Mouse (Mus musculus): ENCODE data around the gene Dhcr24. TPM values are rescaled to one million over a fixed set of nuclear protein-coding genes. Genes with fewer than 3 reads are reported as not detected.

The Dhcr24 gene
- polyA plus RNA-seq, 1 experiment from 2014 or later: 5.2 TPM

DNA sequence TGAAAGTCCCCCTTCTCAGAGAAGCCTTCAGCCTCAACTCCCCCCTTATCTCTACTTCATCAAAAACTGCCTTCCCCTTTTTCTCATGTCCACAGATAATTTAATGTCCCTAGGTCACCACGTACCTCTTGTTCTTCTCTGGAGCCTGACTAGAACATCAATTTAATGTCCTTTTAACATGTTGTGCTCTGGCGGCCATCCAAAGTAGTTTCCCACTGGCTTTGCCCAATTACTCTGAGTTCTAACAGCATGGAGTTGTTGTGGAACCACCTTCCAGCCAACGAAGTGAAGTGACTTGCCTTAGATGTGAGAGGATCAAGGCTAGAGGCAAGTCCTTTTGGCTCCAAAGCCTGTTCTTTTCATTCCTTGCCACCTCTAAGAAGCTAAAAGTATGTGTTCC, 19.3 kb upstream of the Dhcr24 start:
- Histone ChIP-seq H3K4me2 (no peak overlapping the region), H3K27ac (replicated peaks) (no peak overlapping the region), H3K27me3 (no peaks in the 10 kb centered on the region), H3K4me1 (replicated peaks) (no peaks in the 10 kb centered on the region), H3K9ac (no peak overlapping the region), H3K9me3 (no peaks in the 10 kb centered on the region), H3K36me3 (no peaks in the 10 kb centered on the region), H3K4me3 (no peak overlapping the region)
- no peak for ATAC-seq (ENCODE audit: low FRiP score, low read depth)
- WGBS: 57% methylated on average over 3 of the region's 3 CpGs

- ATAC-seq (ENCODE audit: low FRiP score, low read depth): no peak
- no peak overlapping the region for H3K9ac ChIP-seq
Observed at GRCm38 (mm10) chr4:106542211-106542610, 18.6 kb upstream of the Dhcr24 start.

GRCm38 (mm10) chr4:106545817-106546373, 14.9 kb upstream of the Dhcr24 start:
- no peak for ATAC-seq (ENCODE audit: low FRiP score, low read depth)

More at GRCm38 (mm10) chr4:106542211-106542610, 18.6 kb upstream of the Dhcr24 start:
- H3K27me3 ChIP-seq: no peaks in the 10 kb centered on the region
- H3K9me3 ChIP-seq: no peaks in the 10 kb centered on the region
- no peak overlapping the region for H3K4me2 ChIP-seq
- no peak overlapping the region for H3K4me3 ChIP-seq
- H3K4me1 ChIP-seq (replicated peaks): no peaks in the 10 kb centered on the region
- H3K27ac ChIP-seq (replicated peaks): no peak overlapping the region
- WGBS: 83% methylated on average over 2 of the region's 2 CpGs
- H3K36me3 ChIP-seq: no peaks in the 10 kb centered on the region

GRCm38 (mm10) chr4:106546896-106547295, 13.9 kb upstream of the Dhcr24 start:
- Histone ChIP-seq H3K36me3 (no peaks in the 10 kb centered on the region), H3K9me3 (no peaks in the 10 kb centered on the region), H3K4me1 (replicated peaks) (no peaks in the 10 kb centered on the region), H3K27me3 (no peaks in the 10 kb centered on the region), H3K27ac (replicated peaks) (no peak overlapping the region), H3K4me3 (no peak overlapping the region), H3K4me2 (no peak overlapping the region), H3K9ac (no peak overlapping the region)
- no peak for ATAC-seq (ENCODE audit: low FRiP score, low read depth)
- WGBS: 89% methylated on average over 1 of the region's 1 CpGs

More at GRCm38 (mm10) chr4:106545817-106546373, 14.9 kb upstream of the Dhcr24 start:
- Histone ChIP-seq H3K4me3 (no peak overlapping the region), H3K4me1 (replicated peaks) (no peaks in the 10 kb centered on the region), H3K27me3 (no peaks in the 10 kb centered on the region), H3K9me3 (no peaks in the 10 kb centered on the region), H3K27ac (replicated peaks) (no peak overlapping the region), H3K9ac (no peak overlapping the region), H3K4me2 (no peak overlapping the region), H3K36me3 (no peaks in the 10 kb centered on the region)
- 66% methylated on average over 8 of the region's 8 CpGs for WGBS

GRCm38 (mm10) chr4:106548113-106548512, 12.7 kb upstream of the Dhcr24 start:
- no peak overlapping the region for H3K27ac ChIP-seq (replicated peaks)
- no peaks in the 10 kb centered on the region for H3K36me3 ChIP-seq
- H3K4me3 ChIP-seq: no peak overlapping the region
- H3K9me3 ChIP-seq: no peaks in the 10 kb centered on the region
- no peaks in the 10 kb centered on the region for H3K27me3 ChIP-seq
- H3K9ac ChIP-seq: no peak overlapping the region
- H3K4me1 ChIP-seq (replicated peaks): no peaks in the 10 kb centered on the region
- no peak overlapping the region for H3K4me2 ChIP-seq
- 88% methylated on average over 3 of the region's 3 CpGs for WGBS
- no peak for ATAC-seq (ENCODE audit: low FRiP score, low read depth)

- WGBS: 75% methylated on average over 8 of the region's 8 CpGs
Observed at GRCm38 (mm10) chr4:106550516-106551166, 10.2 kb upstream of the Dhcr24 start.

DNA sequence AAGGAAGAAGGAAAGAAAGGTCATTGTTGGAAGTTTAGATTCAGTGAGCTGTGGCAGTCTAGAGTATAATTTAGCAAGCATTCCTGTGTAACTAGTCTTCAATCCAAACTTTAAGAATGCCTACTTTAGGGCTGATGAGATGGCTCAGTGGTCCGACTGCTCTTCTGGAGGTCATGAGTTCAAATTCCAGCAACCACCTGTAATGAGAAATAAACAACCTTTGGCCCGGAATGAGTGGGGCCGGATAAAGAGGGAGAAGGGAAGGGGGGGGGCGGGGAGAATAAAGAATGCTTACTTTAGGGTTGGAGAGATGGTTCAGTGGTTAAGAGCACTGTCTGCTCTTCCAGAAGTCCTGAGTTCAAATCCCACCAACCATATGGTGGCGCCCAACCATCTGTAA, 3.6 kb upstream of the Dhcr24 start:
- no peaks in the 10 kb centered on the region for H3K9me3 ChIP-seq
- H3K27me3 ChIP-seq: no peaks in the 10 kb centered on the region

More at GRCm38 (mm10) chr4:106550516-106551166, 10.2 kb upstream of the Dhcr24 start:
- no peak for ATAC-seq (ENCODE audit: low FRiP score, low read depth)
- Histone ChIP-seq H3K9ac (no peak overlapping the region), H3K4me2 (no peak overlapping the region), H3K4me3 (no peak overlapping the region), H3K27me3 (no peaks in the 10 kb centered on the region), H3K4me1 (replicated peaks) (no peaks in the 10 kb centered on the region), H3K9me3 (no peaks in the 10 kb centered on the region), H3K36me3 (no peaks in the 10 kb centered on the region), H3K27ac (replicated peaks) (no peak overlapping the region)

DNA sequence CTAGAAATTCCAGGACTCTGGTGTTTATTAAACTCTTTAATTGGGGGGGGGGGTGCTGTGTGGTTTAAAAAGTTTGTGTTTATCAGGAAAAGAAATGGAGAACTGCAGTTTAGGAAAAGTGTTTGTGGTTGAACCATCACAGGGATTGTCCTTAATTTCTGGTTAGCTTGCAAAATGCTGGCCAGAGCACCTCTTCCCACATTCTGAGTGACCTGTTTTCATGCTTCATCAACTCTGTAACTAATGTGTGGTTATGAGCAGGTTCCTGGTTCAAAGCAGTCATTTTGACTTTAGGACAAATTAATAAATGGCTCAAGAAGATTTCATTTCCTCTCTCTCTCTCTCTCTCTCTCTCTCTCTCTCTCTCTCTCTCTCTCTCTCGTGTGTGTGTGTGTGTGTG, 2.9 kb upstream of the Dhcr24 start:
- Histone ChIP-seq H3K4me1 (replicated peaks) (peaks cover 23% of the 10 kb centered on the region), H3K27me3 (no peaks in the 10 kb centered on the region), H3K36me3 (no peaks in the 10 kb centered on the region), H3K9ac (no peak overlapping the region), H3K4me2 (no peak overlapping the region), H3K27ac (replicated peaks) (no peak overlapping the region), H3K9me3 (no peaks in the 10 kb centered on the region), H3K4me3 (no peak overlapping the region)
- WGBS: no CpG with 5 or more reads among the region's 1 CpGs
- no peak for ATAC-seq (ENCODE audit: low FRiP score, low read depth)

More for the DNA sequence above, 3.6 kb upstream of the Dhcr24 start:
- H3K27ac ChIP-seq (replicated peaks): no peak overlapping the region
- no peaks in the 10 kb centered on the region for H3K36me3 ChIP-seq
- H3K4me2 ChIP-seq: no peak overlapping the region
- no peak for ATAC-seq (ENCODE audit: low FRiP score, low read depth)
- H3K4me1 ChIP-seq (replicated peaks): peaks cover 16% of the 10 kb centered on the region
- 87% methylated on average over 5 of the region's 5 CpGs for WGBS
- H3K9ac ChIP-seq: no peak overlapping the region
- H3K4me3 ChIP-seq: no peak overlapping the region

DNA sequence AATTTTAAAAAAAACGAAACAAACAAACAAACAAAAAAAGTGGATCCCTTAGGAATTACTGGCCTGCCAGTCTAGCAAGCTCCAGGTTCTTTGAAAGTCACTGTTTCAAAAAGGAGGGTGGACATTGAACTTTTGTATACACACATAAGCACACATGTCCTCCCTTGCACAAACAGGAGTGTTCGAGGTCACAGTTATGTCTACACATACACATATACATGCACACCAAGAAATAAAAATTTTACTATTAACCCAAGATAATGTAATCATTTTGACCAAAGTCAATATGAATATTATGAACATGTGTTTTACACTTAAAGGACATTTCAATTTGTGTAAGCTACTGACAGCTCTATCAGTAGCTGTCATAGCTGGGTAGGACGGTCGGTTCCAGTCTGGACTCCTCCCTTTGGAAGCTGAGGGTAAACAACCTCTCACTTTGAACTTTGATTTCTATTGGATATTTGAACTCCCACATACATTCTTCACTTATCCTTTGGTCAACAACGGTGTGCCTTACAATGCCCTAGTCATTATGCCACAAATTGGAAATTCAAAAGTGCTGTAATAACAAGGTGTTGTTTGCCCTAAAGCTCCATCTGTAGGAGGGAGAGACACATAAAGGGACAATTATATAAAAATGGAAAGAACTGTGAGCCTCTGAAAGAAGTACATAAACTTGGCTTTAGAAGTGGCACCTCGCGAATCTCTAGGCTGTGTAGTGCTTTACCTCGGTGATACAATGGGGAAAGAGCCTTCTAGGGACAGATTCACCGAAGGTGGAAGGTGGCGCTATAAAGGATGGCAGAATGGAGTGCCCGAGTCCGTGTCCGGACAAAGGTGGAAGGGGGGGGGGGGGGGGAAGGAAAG, 1.3 kb upstream of the Dhcr24 start:
- WGBS: 34% methylated on average over 13 of the region's 13 CpGs
- no peaks in the 10 kb centered on the region for H3K27me3 ChIP-seq
- H3K36me3 ChIP-seq: peaks cover 2% of the 10 kb centered on the region; the same call in 1 of the 2 replicates
- H3K9ac ChIP-seq: no peak overlapping the region
- H3K4me2 ChIP-seq: peak overlapping the region; percentile 87
- peaks cover 39% of the 10 kb centered on the region for H3K4me1 ChIP-seq (replicated peaks)
- no peak for ATAC-seq (ENCODE audit: low FRiP score, low read depth)
- no peaks in the 10 kb centered on the region for H3K9me3 ChIP-seq
- peak overlapping the region; percentile 94 for H3K27ac ChIP-seq (replicated peaks)
- H3K4me3 ChIP-seq: peak overlapping the region; percentile 99

DNA sequence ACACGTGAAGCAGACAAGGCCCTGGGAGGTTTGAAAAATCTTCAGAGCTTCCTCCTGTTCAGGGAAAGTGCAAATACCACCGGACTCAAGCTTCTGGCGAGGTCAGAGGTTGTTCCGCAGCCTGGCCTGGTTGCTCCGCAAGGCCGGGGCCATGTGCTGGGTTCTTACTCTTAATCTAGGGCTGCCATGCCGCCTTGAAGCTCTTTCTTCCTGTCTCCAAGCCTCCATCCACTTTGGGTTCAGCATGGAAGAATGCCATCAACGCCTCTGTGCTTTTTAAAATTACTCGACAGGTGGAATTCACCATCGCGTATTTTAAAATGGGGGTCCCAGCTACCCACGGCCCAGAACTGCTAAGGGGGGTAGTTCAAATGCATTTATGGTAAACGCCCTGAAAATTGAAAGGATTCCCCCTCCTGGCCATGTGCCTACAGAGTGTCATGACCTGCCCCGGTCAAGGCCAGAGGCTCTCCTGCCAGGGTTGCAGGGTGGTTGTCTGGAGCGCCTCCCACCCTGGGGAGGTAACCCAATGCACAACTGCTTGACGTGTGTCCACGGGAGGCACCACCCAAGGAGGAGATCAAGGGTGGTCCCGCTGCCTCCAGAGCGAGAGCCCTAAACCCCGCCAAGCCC, 509 bp upstream of the Dhcr24 start:
- WGBS: 2% methylated on average over 20 of the region's 20 CpGs
- Histone ChIP-seq H3K4me2 (peak overlapping the region; percentile 87), H3K9me3 (no peaks in the 10 kb centered on the region), H3K4me3 (peak overlapping the region; percentile 99), H3K9ac (peak overlapping the region; percentile 43), H3K27ac (replicated peaks) (peak overlapping the region; percentile 94), H3K27me3 (no peaks in the 10 kb centered on the region), H3K36me3 (peaks cover 8% of the 10 kb centered on the region; the same call in 1 of the 2 replicates), H3K4me1 (replicated peaks) (peaks cover 43% of the 10 kb centered on the region)
- peak; percentile 0; the same call in 1 of the 2 replicates for ATAC-seq (ENCODE audit: low FRiP score, low read depth)

- Histone ChIP-seq H3K27ac (replicated peaks) (no peak overlapping the region), H3K9ac (peak overlapping the region; percentile 86), H3K4me1 (replicated peaks) (peaks cover 48% of the 10 kb centered on the region), H3K4me3 (peak overlapping the region; percentile 99), H3K9me3 (no peaks in the 10 kb centered on the region), H3K36me3 (peaks cover 21% of the 10 kb centered on the region; the same call in 1 of the 2 replicates), H3K4me2 (peak overlapping the region; percentile 87), H3K27me3 (no peaks in the 10 kb centered on the region)
- no peak for ATAC-seq (ENCODE audit: low FRiP score, low read depth)
- WGBS: 10% methylated on average over 6 of the region's 6 CpGs
Observed at GRCm38 (mm10) chr4:106562006-106562405, 1.2 kb downstream of the Dhcr24 start.
